In the genomic region with DNA sequence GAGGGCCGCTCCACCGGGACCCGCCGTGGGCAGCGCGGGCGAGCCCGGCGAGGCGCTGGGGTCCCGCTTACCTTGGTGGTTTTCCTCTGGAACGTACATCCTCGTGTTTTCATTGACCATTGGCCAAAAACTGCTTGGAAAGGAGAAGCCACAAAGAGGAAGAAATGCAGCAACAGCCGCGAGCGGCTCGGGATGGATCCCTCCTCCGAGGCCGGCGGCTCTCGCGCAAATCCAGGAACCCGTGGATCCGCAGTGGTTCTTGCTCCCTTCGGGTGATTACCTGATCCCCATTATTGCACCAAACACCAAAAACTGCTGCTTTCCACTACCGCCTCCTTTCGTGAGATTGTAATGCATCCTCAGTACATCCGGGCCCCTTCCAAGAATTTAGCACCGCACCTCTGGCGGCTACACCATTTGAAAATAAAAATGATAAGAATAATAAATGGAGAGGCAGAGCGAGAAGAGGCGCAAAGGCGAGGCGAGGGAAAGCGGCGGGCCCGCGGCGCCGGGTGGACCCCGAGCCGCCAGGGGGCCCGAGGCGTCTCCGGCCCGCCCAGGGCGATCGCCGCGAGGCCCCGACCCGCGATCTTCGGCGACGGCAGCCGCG, we compare ENCODE assay signal across 8 mouse cellular contexts.
DNase-seq lines count a peak whose midpoint lies in the region; ATAC-seq and TF ChIP-seq lines count a peak whose summit lies in the region.

No protein-coding gene starts in this region.

- H3K27ac ChIP-seq in gastrocnemius, adult 2 months = peak overlapping the region; percentile 75
- H3K27ac ChIP-seq in heart, embryonic 12.5 days (ENCODE audit: poor library complexity, severe bottlenecking) = peak overlapping the region; percentile 45
- peak overlapping the region; percentile 66; the same call in 1 of the 2 replicates for H3K27ac ChIP-seq in neural tube, embryonic 12.5 days

- DNase-seq in gastrocnemius, adult 2 months = peak; percentile 33
- DNase-seq in gastrocnemius, adult 8-10 months (ENCODE audit: low spot score in 2 of 2) = no peak
- DNase-seq in 3T3-L1 (ENCODE audit: low read depth, low spot score) = peak; percentile 63
- peak; percentile 66 for DNase-seq in cerebellum, adult 9-11 months
- DNase-seq in layer of hippocampus, postnatal 36 days = peak; percentile 38 to 44

- H3K9ac ChIP-seq in heart, embryonic 12.5 days = peak overlapping the region; percentile 85
- H3K9ac ChIP-seq in neural tube, embryonic 12.5 days = peak overlapping the region; percentile 82

- no peak for TF ChIP-seq CTCF in gastrocnemius, adult 2 months (IDR thresholded peaks at IDR 0.05)

- peaks cover 63% of the 10 kb centered on the region for H3K4me1 ChIP-seq in heart, embryonic 12.5 days (replicated peaks)
- peaks cover 8% of the 10 kb centered on the region; the same call in 1 of the 2 replicates for H3K4me1 ChIP-seq in neural tube, embryonic 12.5 days

- H3K9me3 ChIP-seq in heart, embryonic 12.5 days (replicated peaks) = no peaks in the 10 kb centered on the region
- H3K9me3 ChIP-seq in neural tube, embryonic 12.5 days = no peaks in the 10 kb centered on the region

- H3K27me3 ChIP-seq in heart, embryonic 12.5 days (replicated peaks) = peaks cover 21% of the 10 kb centered on the region; the same call in 1 of the 2 replicates
- peaks cover 23% of the 10 kb centered on the region for H3K27me3 ChIP-seq in neural tube, embryonic 12.5 days (replicated peaks)

- peak overlapping the region; percentile 94 for H3K4me2 ChIP-seq in heart, embryonic 12.5 days
- peak overlapping the region; percentile 96 for H3K4me2 ChIP-seq in neural tube, embryonic 12.5 days (replicated peaks)

- peak overlapping the region; percentile 80 for H3K4me3 ChIP-seq in gastrocnemius, adult 2 months
- H3K4me3 ChIP-seq in heart, embryonic 12.5 days = peak overlapping the region; percentile 71
- H3K4me3 ChIP-seq in neural tube, embryonic 12.5 days = peak overlapping the region; percentile 67

- intact Hi-C loops in gastrocnemius, adult 2 months (cut with DNase I) = loop anchor here (10.0 kb wide), 2 partner anchors 93 to 237 kb away; no protein-coding TSS in a partner anchor

- ATAC-seq in heart, embryonic 12.5 days (ENCODE audit: insufficient number of reproducible peaks, low FRiP score) = peak; percentile 7; the same call in 1 of the 2 replicates
- ATAC-seq in neural tube, embryonic 12.5 days (ENCODE audit: low FRiP score, low read depth) = 0 out of 2 replicates have a peak, but pooled peaks have one; percentile 1
- ATAC-seq in inflammation-experienced regulatory T-cells, adult 6 months = no peak

- under 1% methylated on average over 58 of the region's 58 CpGs for WGBS in heart, embryonic 12.5 days
- WGBS in neural tube, embryonic 12.5 days = under 1% methylated on average over 58 of the region's 58 CpGs

- no peaks in the 10 kb centered on the region for H3K36me3 ChIP-seq in heart, embryonic 12.5 days
- H3K36me3 ChIP-seq in neural tube, embryonic 12.5 days = no peaks in the 10 kb centered on the region

Comparison
In these comparisons a context has a peak if more than half of its experiments do, and no peak if none do; other contexts are left out.
1. DNase-seq: peak in gastrocnemius, adult 2 months (single experiment), 3T3-L1 (single experiment), cerebellum, adult 9-11 months (single experiment) and layer of hippocampus, postnatal 36 days (2 of 2); none in gastrocnemius, adult 8-10 months (0 of 2).
2. Peak in every context shown above with its lines, with median percentiles within 50 percentile points of each other: H3K27ac ChIP-seq and H3K4me3 ChIP-seq.